Mouse (Mus musculus) midbrain, postnatal 0 days (tissue): ENCODE measurements around the gene Lemd1. TPM values are rescaled to one million over a fixed set of nuclear protein-coding genes. Genes with fewer than 3 reads are reported as not detected.

Experiments used
- ATAC-seq: fragments of 200-750 bp; cut with Nextera tagmentation; 2 replicates; pipeline ENCODE4 v1.8.0; 2017; ENCODE audit warnings: moderate number of reproducible peaks, mild to moderate bottlenecking, moderate TSS enrichment, moderate library complexity; ENCODE audit not compliant: low FRiP score
- DNase-seq: peaks from one replicate; pipeline ENCODE4 v3.0.0-alpha.2; 2015; ENCODE audit warnings: low spot score
- H3K27ac ChIP-seq: fragments of 300-500 bp; sonication (generic); 2 replicates; pipeline ENCODE4 v1.5.1; 2014; ENCODE audit warnings: low read depth, mild to moderate bottlenecking, low read length, mixed read lengths
- H3K27me3 ChIP-seq: fragments of 300-500 bp; sonication (generic); 2 replicates; pipeline ENCODE4 v1.6.1; 2014; ENCODE audit warnings: low read length, control low read depth, mixed read lengths; ENCODE audit not compliant: insufficient read depth
- H3K36me3 ChIP-seq: fragments of 300-500 bp; sonication (generic); 2 replicates; pipeline ENCODE4 v1.6.1; 2014; ENCODE audit warnings: low read length, control low read depth, mixed read lengths; ENCODE audit not compliant: insufficient read depth
- H3K4me1 ChIP-seq: fragments of 300-500 bp; sonication (generic); 2 replicates; pipeline ENCODE4 v1.6.1; 2014; ENCODE audit warnings: mild to moderate bottlenecking, control low read depth, antibody characterized with exemption, low read length, mixed read lengths; ENCODE audit not compliant: insufficient read depth
- H3K4me2 ChIP-seq: fragments of 300-500 bp; sonication (generic); 2 replicates; pipeline ENCODE4 v1.6.1; 2014; ENCODE audit warnings: low read depth, mild to moderate bottlenecking, low read length, mixed read lengths; ENCODE audit not compliant: poor library complexity, severe bottlenecking
- H3K4me3 ChIP-seq: fragments of 300-500 bp; sonication (generic); 2 replicates; pipeline ENCODE4 v1.5.1; 2014; ENCODE audit warnings: low read depth, mild to moderate bottlenecking, low read length, moderate library complexity
- H3K9ac ChIP-seq: fragments of 300-500 bp; sonication (generic); replicated peaks from 2 replicates; pipeline ENCODE4 v1.6.1; 2014; ENCODE audit warnings: mild to moderate bottlenecking, low read length, moderate library complexity, mixed read lengths; ENCODE audit not compliant: poor library complexity, severe bottlenecking
- H3K9me3 ChIP-seq: fragments of 300-500 bp; sonication (generic); 2 replicates; pipeline ENCODE4 v1.6.1; 2016; ENCODE audit warnings: low read length, control low read depth
- CTCF ChIP-seq: IDR thresholded peaks from 2 replicates; pipeline ENCODE4 v1.5.1; 2016; ENCODE audit warnings: antibody characterized with exemption, mild to moderate bottlenecking
- WGBS: fragments of 180-500 bp; shearing (Covaris S2); extraction: QIAGEN DNeasy Blood & Tissue Kit; methylation state at CpG from one replicate; pipeline ENCODE4 v1.1.7; 2014; 5-methylcytosine and 5-hydroxymethylcytosine counted together
- polyA plus RNA-seq: library from polyadenylated mRNA; unstranded; fragments of >200 nt; fragmentation: Nextera tagmentation; extraction: Ambion mirVana; gene quantifications from 2 replicates; pipeline ENCODE4 v1.2.1, GENCODE M21; 2015
- total RNA-seq: library from RNA; depleted of rRNA; stranded (reverse); fragments of >200 nt; gene quantifications from 2 replicates; pipeline ENCODE4 v1.2.3, GENCODE M21; 2014

Lemd1 gene
- total and polyA plus RNA-seq, 2 experiments from 2014 or later = 12.6 TPM

GRCm38 (mm10) chr1:132145973-132146685 is 45.1 kb upstream of the Lemd1 start:
- DNase-seq (no peak), ATAC-seq (no peak)
- no peak overlapping the region for H3K4me3 ChIP-seq
- H3K27me3 ChIP-seq = no peaks in the 10 kb centered on the region
- H3K27ac ChIP-seq = no peak overlapping the region
- H3K36me3 ChIP-seq = no peaks in the 10 kb centered on the region
- H3K4me1 ChIP-seq = peaks cover 12% of the 10 kb centered on the region; the same call in 1 of the 2 replicates
- no peak overlapping the region for H3K9ac ChIP-seq
- 87% methylated on average over 8 of the region's 8 CpGs for WGBS
- TF ChIP-seq CTCF = no peak
- no peaks in the 10 kb centered on the region for H3K9me3 ChIP-seq
- no peak overlapping the region for H3K4me2 ChIP-seq

- Histone ChIP-seq H3K4me3 (no peak overlapping the region), H3K27ac (no peak overlapping the region), H3K9me3 (no peaks in the 10 kb centered on the region), H3K36me3 (no peaks in the 10 kb centered on the region), H3K27me3 (no peaks in the 10 kb centered on the region), H3K9ac (no peak overlapping the region), H3K4me2 (no peak overlapping the region), H3K4me1 (peaks cover 3% of the 10 kb centered on the region; the same call in 1 of the 2 replicates)
- DNase-seq (no peak), ATAC-seq (no peak)
- WGBS = 75% methylated on average over 2 of the region's 2 CpGs
- TF ChIP-seq CTCF = no peak
Observed at GRCm38 (mm10) chr1:132149410-132149809, 41.8 kb upstream of the Lemd1 start.

DNA sequence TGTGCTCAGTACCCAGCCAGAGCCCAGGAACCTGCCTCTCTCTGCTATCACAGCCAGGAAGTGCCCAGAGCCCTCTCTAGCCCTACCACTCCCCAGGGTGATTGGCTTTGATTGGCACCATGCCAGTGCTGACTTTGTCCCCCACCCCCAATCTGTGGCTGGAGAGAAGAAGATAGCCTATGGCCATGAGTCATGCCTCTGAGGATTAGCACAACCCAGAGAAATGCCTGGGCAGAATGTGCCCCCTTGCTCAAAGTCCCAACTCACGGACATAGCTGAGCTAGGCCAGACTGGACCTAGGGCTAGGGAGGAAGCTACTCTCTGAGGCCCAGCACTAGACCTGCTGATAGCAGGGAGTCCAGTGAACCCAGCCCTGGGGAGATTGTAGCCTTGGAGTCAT is 41.1 kb upstream of the Lemd1 start:
- no peaks in the 10 kb centered on the region for H3K4me1 ChIP-seq
- no peaks in the 10 kb centered on the region for H3K27me3 ChIP-seq
- no peak for TF ChIP-seq CTCF
- H3K4me2 ChIP-seq = no peak overlapping the region
- no peak overlapping the region for H3K4me3 ChIP-seq
- DNase-seq (no peak), ATAC-seq (no peak)
- no peaks in the 10 kb centered on the region for H3K9me3 ChIP-seq
- H3K9ac ChIP-seq = no peak overlapping the region
- H3K36me3 ChIP-seq = no peaks in the 10 kb centered on the region
- no peak overlapping the region for H3K27ac ChIP-seq
- WGBS = 52% methylated on average over 1 of the region's 1 CpGs

DNA sequence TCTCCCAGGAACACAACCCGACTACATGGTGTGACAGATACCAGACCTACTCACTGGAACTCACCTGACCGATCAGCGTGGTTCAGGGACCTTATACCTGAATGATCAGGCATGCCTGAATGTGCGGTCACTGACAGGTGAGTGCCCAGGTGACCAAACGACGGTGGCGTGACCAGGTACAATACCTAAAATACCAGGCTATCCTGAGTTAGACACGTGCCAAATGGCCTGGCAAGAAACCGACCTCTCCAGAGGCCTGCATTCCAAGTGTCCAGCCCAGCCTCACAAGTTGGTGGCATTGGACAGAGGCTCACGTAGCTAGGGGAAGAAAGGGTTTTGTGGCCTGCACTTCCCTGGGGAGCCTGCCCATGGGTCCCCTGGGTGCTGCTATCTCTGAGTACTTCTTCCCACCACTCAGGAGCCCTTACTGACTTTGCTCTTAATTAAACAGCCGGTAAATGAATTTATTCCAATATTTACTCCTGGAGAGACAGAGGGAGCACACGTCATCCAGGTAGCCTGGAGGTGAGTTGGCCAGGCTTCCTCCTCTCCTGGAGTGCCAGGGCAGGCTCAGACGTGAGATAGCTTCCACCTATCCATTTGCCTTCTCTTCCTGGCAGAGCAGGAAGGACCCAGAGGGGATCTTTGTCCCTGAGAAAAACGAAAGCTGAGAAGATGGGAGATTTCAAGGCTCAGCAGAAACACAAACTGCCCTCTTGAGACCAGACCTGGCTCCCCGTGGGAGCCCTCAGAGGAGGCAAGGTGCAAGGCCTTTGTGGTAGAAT is 40.2 kb upstream of the Lemd1 start:
- Histone ChIP-seq H3K36me3 (no peaks in the 10 kb centered on the region), H3K27me3 (no peaks in the 10 kb centered on the region), H3K4me2 (no peak overlapping the region), H3K27ac (no peak overlapping the region), H3K9me3 (no peaks in the 10 kb centered on the region), H3K9ac (no peak overlapping the region), H3K4me1 (no peaks in the 10 kb centered on the region), H3K4me3 (no peak overlapping the region)
- DNase-seq (no peak), ATAC-seq (no peak)
- WGBS = 75% methylated on average over 15 of the region's 15 CpGs
- no peak for TF ChIP-seq CTCF

DNA sequence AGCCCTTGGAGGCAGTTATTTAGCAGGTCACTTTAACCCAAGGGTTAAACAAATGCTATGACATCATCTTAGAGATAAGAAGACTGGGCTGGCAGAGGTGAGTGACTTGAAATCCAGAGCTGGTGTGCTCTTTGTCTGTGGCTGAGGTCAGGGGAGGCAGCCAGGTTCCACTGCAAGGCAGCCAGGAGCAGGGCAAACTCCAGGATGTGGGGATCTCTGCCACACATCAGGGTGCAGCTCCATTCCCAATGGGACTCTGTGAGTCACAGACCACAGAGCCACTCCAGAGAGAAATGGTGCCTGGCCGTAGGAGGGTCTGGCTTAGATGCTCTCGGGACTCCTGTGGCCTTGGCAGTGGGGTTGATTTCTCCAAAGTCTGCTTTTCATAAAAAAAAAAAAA is 39.3 kb upstream of the Lemd1 start:
- Histone ChIP-seq H3K27me3 (no peaks in the 10 kb centered on the region), H3K9me3 (no peaks in the 10 kb centered on the region), H3K9ac (no peak overlapping the region), H3K4me3 (no peak overlapping the region), H3K4me2 (no peak overlapping the region), H3K4me1 (no peaks in the 10 kb centered on the region), H3K27ac (no peak overlapping the region), H3K36me3 (no peaks in the 10 kb centered on the region)
- TF ChIP-seq CTCF = no peak
- no peak for DNase-seq
- ATAC-seq = no peak
- 81% methylated on average over 2 of the region's 2 CpGs for WGBS

- Histone ChIP-seq H3K27ac (no peak overlapping the region), H3K36me3 (no peaks in the 10 kb centered on the region), H3K4me1 (peaks cover 2% of the 10 kb centered on the region; the same call in 1 of the 2 replicates), H3K9me3 (no peaks in the 10 kb centered on the region), H3K4me3 (no peak overlapping the region), H3K9ac (no peak overlapping the region), H3K4me2 (no peak overlapping the region), H3K27me3 (no peaks in the 10 kb centered on the region)
- DNase-seq (no peak), ATAC-seq (no peak)
- TF ChIP-seq CTCF = no peak
- 43% methylated on average over 15 of the region's 15 CpGs for WGBS
Observed at GRCm38 (mm10) chr1:132153086-132153690, 38.0 kb upstream of the Lemd1 start.
